Mouse (Mus musculus): ENCODE results near the gene Khdc1a.
A peak's percentile ranks its signal among the peaks of the same experiment; 100 is the strongest.
"Not testable (repeated sequence)": the region's sequence is repeated elsewhere in the genome, so short reads cannot be mapped to it uniquely, and the experiment has no call there.

Khdc1a gene

GRCm38 (mm10) chr1:21349341-21349740 lies at the start of gene Khdc1a:
TSS of gene Khdc1a (plus strand) at chr1:21349641.
- no peak for DNase-seq (ENCODE audit: inconsistent age in 2 of 2, low spot score in 1 of 2)

- no peak for DNase-seq (ENCODE audit: inconsistent age in 2 of 2, low spot score in 1 of 2)
Observed at GRCm38 (mm10) chr1:21299826-21300225, 49.6 kb upstream of the Khdc1a start.

- DNase-seq (ENCODE audit: inconsistent age in 2 of 2, low spot score in 1 of 2) = no peak
Observed at GRCm38 (mm10) chr1:21301686-21302085, 47.8 kb upstream of the Khdc1a start.

- DNase-seq (ENCODE audit: inconsistent age in 2 of 2, low spot score in 1 of 2) = no peak
Observed at GRCm38 (mm10) chr1:21304174-21304573, 45.3 kb upstream of the Khdc1a start.

- DNase-seq (ENCODE audit: inconsistent age in 2 of 2, low spot score in 1 of 2) = peak; percentile 11 to 43
Observed at GRCm38 (mm10) chr1:21304646-21305045, 44.8 kb upstream of the Khdc1a start.

- DNase-seq (ENCODE audit: inconsistent age in 2 of 2, low spot score in 1 of 2) = peak in 1 of 2 experiments; percentile 56
Observed at GRCm38 (mm10) chr1:21305443-21305842, 44.0 kb upstream of the Khdc1a start.

- DNase-seq (ENCODE audit: inconsistent age in 2 of 2, low spot score in 1 of 2) = no peak
Observed at GRCm38 (mm10) chr1:21314336-21314735, 35.1 kb upstream of the Khdc1a start.

GRCm38 (mm10) chr1:21315756-21316155 lies 33.7 kb upstream of the Khdc1a start:
- DNase-seq (ENCODE audit: inconsistent age in 2 of 2, low spot score in 1 of 2) = no peak

- no peak for DNase-seq (ENCODE audit: inconsistent age in 2 of 2, low spot score in 1 of 2)
Observed at GRCm38 (mm10) chr1:21316305-21316704, 33.1 kb upstream of the Khdc1a start.

GRCm38 (mm10) chr1:21318202-21318601 lies 31.2 kb upstream of the Khdc1a start:
- no peak for DNase-seq (ENCODE audit: inconsistent age in 2 of 2, low spot score in 1 of 2)

- not testable (repeated sequence) for DNase-seq (ENCODE audit: inconsistent age in 2 of 2, low spot score in 1 of 2)
Observed at GRCm38 (mm10) chr1:21320271-21320670, 29.2 kb upstream of the Khdc1a start.

GRCm38 (mm10) chr1:21321656-21322055 lies 27.8 kb upstream of the Khdc1a start:
- DNase-seq (ENCODE audit: inconsistent age in 2 of 2, low spot score in 1 of 2) = no peak

- DNase-seq (ENCODE audit: inconsistent age in 2 of 2, low spot score in 1 of 2) = no peak
Observed at GRCm38 (mm10) chr1:21323996-21324574, 25.4 kb upstream of the Khdc1a start.

GRCm38 (mm10) chr1:21324633-21325032 lies 24.8 kb upstream of the Khdc1a start:
- no peak for DNase-seq (ENCODE audit: inconsistent age in 2 of 2, low spot score in 1 of 2)

- no peak for DNase-seq (ENCODE audit: inconsistent age in 2 of 2, low spot score in 1 of 2)
Observed at GRCm38 (mm10) chr1:21326733-21327132, 22.7 kb upstream of the Khdc1a start.

GRCm38 (mm10) chr1:21331161-21331560 lies 18.3 kb upstream of the Khdc1a start:
- not testable (repeated sequence) for DNase-seq (ENCODE audit: inconsistent age in 2 of 2, low spot score in 1 of 2)

GRCm38 (mm10) chr1:21333222-21333973 lies 16.0 kb upstream of the Khdc1a start:
- DNase-seq (ENCODE audit: inconsistent age in 2 of 2, low spot score in 1 of 2) = peak; percentile 30 to 50

GRCm38 (mm10) chr1:21335836-21336235 lies 13.6 kb upstream of the Khdc1a start:
- DNase-seq (ENCODE audit: inconsistent age in 2 of 2, low spot score in 1 of 2) = no peak

- DNase-seq (ENCODE audit: inconsistent age in 2 of 2, low spot score in 1 of 2) = no peak
Observed at GRCm38 (mm10) chr1:21340745-21341144, 8.7 kb upstream of the Khdc1a start.

- peak; percentile 59 to 81 for DNase-seq (ENCODE audit: inconsistent age in 2 of 2, low spot score in 1 of 2)
Observed at GRCm38 (mm10) chr1:21344253-21344652, 5.2 kb upstream of the Khdc1a start.

- not testable (repeated sequence) for DNase-seq (ENCODE audit: inconsistent age in 2 of 2, low spot score in 1 of 2)
Observed at GRCm38 (mm10) chr1:21344752-21345151, 4.7 kb upstream of the Khdc1a start.

GRCm38 (mm10) chr1:21368031-21368430 lies 18.6 kb downstream of the Khdc1a start, which contains the start of gene Khdc1c:
TSS of gene Khdc1c (plus strand) at chr1:21368331.
- DNase-seq (ENCODE audit: inconsistent age in 2 of 2, low spot score in 1 of 2) = not testable (repeated sequence)

All from adrenal gland, adult (tissue).